Mouse (Mus musculus) midbrain, embryonic 11.5 days (tissue): Measurements from ENCODE around the gene Itk. TPM values are rescaled to one million over a fixed set of nuclear protein-coding genes. Genes with fewer than 3 reads are reported as not detected.

Experiments
- ATAC-seq: fragments of 200-750 bp; cut with Nextera tagmentation; 2 replicates; pipeline ENCODE4 v1.8.0; 2017; ENCODE audit warnings: moderate TSS enrichment, moderate library complexity; ENCODE audit not compliant: low FRiP score
- DNase-seq: peaks from one replicate; pipeline ENCODE4 v3.0.0; 2015; ENCODE audit warnings: low spot score; ENCODE audit errors: missing footprints
- H3K27ac ChIP-seq: fragments of 300-500 bp; sonication (generic); 2 replicates; pipeline ENCODE4 v1.5.1; 2014; ENCODE audit warnings: low read depth, low read length
- H3K27me3 ChIP-seq: fragments of 300-500 bp; sonication (generic); 2 replicates; pipeline ENCODE4 v1.6.1; 2014; ENCODE audit warnings: mild to moderate bottlenecking, low read length, moderate library complexity, mixed read lengths; ENCODE audit not compliant: control insufficient read depth, insufficient read depth
- H3K36me3 ChIP-seq: fragments of 300-500 bp; sonication (generic); 2 replicates; pipeline ENCODE4 v1.6.1; 2014; ENCODE audit warnings: mild to moderate bottlenecking, low read length, moderate library complexity, mixed read lengths; ENCODE audit not compliant: control insufficient read depth, insufficient read depth
- H3K4me1 ChIP-seq: fragments of 300-500 bp; sonication (generic); 2 replicates; pipeline ENCODE4 v1.6.1; 2014; ENCODE audit warnings: low read length; ENCODE audit not compliant: control insufficient read depth, insufficient read depth
- H3K4me2 ChIP-seq: fragments of 300-500 bp; sonication (generic); 2 replicates; pipeline ENCODE4 v1.6.1; 2014; ENCODE audit warnings: mild to moderate bottlenecking, moderate library complexity
- H3K4me3 ChIP-seq: fragments of 300-500 bp; sonication (generic); 2 replicates; pipeline ENCODE4 v1.5.1; 2014; ENCODE audit warnings: low read depth, low read length
- H3K9ac ChIP-seq: fragments of 300-500 bp; sonication (generic); 2 replicates; pipeline ENCODE4 v1.6.1; 2014; ENCODE audit warnings: low read length
- H3K9me3 ChIP-seq: fragments of 300-500 bp; sonication (generic); 2 replicates; pipeline ENCODE4 v1.6.1; 2016; ENCODE audit warnings: low read length; ENCODE audit not compliant: control insufficient read depth
- WGBS: fragments of 180-500 bp; shearing (Covaris S2); extraction: QIAGEN DNeasy Blood & Tissue Kit; methylation state at CpG from one replicate; pipeline ENCODE4 v1.1.7; 2014; 5-methylcytosine and 5-hydroxymethylcytosine counted together
- polyA plus RNA-seq: library from polyadenylated mRNA; unstranded; fragments of >200 nt; fragmentation: Nextera tagmentation; extraction: Ambion mirVana; gene quantifications from 2 replicates; pipeline ENCODE4 v1.2.1, GENCODE M21; 2014

Gene Itk
- polyA plus RNA-seq, 1 experiment from 2014 or later, result not detected

- no peaks in the 10 kb centered on the region for H3K9me3 ChIP-seq
- WGBS, result 73% methylated on average over 13 of the region's 13 CpGs
- ATAC-seq (no peak), DNase-seq (no peak)
- H3K4me3 ChIP-seq, result no peak within 1 kb of the TSS
- H3K9ac ChIP-seq, result no peak within 1 kb of the TSS
- no peak within 1 kb of the TSS for H3K4me2 ChIP-seq
- H3K36me3 ChIP-seq, result no peaks in the 10 kb centered on the region
- H3K27ac ChIP-seq, result no peak within 1 kb of the TSS
- H3K27me3 ChIP-seq, result no peaks in the 10 kb centered on the region
- H3K4me1 ChIP-seq, result no peaks in the 10 kb centered on the region
Observed at GRCm38 (mm10) chr11:46396167-46396859, 7.0 kb upstream of the Itk start, which contains the start of gene Fam71b. Fam71b (plus strand) TSS chr11:46396559.

- Histone ChIP-seq H3K9me3 (no peaks in the 10 kb centered on the region), H3K9ac (no peak overlapping the region), H3K4me1 (no peaks in the 10 kb centered on the region), H3K4me2 (no peak overlapping the region), H3K27ac (no peak overlapping the region), H3K4me3 (no peak overlapping the region), H3K36me3 (no peaks in the 10 kb centered on the region), H3K27me3 (no peaks in the 10 kb centered on the region)
- ATAC-seq (no peak), DNase-seq (no peak)
- WGBS, result 90% methylated on average over 2 of the region's 2 CpGs
Observed at GRCm38 (mm10) chr11:46395698-46396097, 6.4 kb upstream of the Itk start.

GRCm38 (mm10) chr11:46395088-46395487 is 5.8 kb upstream of the Itk start:
- no peaks in the 10 kb centered on the region for H3K4me1 ChIP-seq
- no peak overlapping the region for H3K4me3 ChIP-seq
- ATAC-seq, result no peak
- no peak for DNase-seq
- no peaks in the 10 kb centered on the region for H3K27me3 ChIP-seq
- no peak overlapping the region for H3K4me2 ChIP-seq
- H3K36me3 ChIP-seq, result no peaks in the 10 kb centered on the region
- H3K9ac ChIP-seq, result no peak overlapping the region
- no peaks in the 10 kb centered on the region for H3K9me3 ChIP-seq
- 89% methylated on average over 2 of the region's 2 CpGs for WGBS
- H3K27ac ChIP-seq, result no peak overlapping the region

GRCm38 (mm10) chr11:46393413-46393812 is 4.1 kb upstream of the Itk start:
- ATAC-seq (no peak), DNase-seq (no peak)
- Histone ChIP-seq H3K4me2 (no peak overlapping the region), H3K9me3 (no peaks in the 10 kb centered on the region), H3K9ac (no peak overlapping the region), H3K27me3 (no peaks in the 10 kb centered on the region), H3K4me3 (no peak overlapping the region), H3K4me1 (no peaks in the 10 kb centered on the region), H3K27ac (no peak overlapping the region), H3K36me3 (no peaks in the 10 kb centered on the region)
- WGBS, result 84% methylated on average over 4 of the region's 4 CpGs

DNA sequence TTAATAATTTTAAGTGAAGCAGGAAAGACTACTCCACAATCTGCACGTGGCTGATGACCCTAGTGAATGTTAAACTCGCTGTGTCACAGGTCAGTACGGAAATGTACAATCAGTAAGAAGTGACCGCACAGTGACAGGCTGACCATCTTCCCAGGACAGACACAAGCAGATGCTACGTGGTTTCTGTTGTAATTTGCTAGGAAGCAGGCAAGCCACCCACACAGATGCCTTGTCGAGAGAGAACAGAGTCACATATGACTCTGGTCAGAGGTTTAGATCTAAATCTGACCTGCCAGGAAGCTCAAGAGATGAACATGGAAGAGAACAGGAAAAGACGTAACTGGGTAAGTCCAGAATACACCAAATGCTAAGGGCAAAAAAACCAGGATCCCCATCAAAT is 3.6 kb upstream of the Itk start:
- WGBS, result 85% methylated on average over 7 of the region's 7 CpGs
- no peaks in the 10 kb centered on the region for H3K9me3 ChIP-seq

DNA sequence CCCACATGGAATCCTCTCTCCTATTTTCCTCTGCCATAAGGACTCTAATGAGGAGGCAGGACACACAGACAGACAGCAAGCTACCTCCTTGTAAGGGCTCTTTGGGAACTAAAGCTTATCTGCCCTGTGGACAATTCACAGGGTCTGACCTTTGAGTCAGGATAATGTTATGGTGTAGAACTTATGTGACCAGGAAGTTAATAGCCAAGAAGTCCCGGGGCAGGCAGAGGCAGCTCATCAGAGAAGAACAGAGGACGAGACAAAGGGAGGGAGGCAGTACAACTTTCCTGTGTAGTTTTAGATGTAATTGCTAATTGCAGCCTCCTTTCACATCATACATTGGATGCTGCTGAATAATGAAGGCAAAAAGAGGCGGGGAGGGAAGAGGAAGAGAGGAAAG is 1.3 kb upstream of the Itk start:
- H3K4me3 ChIP-seq, result no peak overlapping the region
- ATAC-seq (no peak), DNase-seq (no peak)
- no peaks in the 10 kb centered on the region for H3K36me3 ChIP-seq
- 60% methylated on average over 3 of the region's 3 CpGs for WGBS
- no peaks in the 10 kb centered on the region for H3K27me3 ChIP-seq
- no peak overlapping the region for H3K27ac ChIP-seq
- no peak overlapping the region for H3K9ac ChIP-seq
- H3K9me3 ChIP-seq, result no peaks in the 10 kb centered on the region
- H3K4me2 ChIP-seq, result no peak overlapping the region
- no peaks in the 10 kb centered on the region for H3K4me1 ChIP-seq

More for the DNA sequence above, 3.6 kb upstream of the Itk start:
- H3K4me1 ChIP-seq, result no peaks in the 10 kb centered on the region
- H3K4me3 ChIP-seq, result no peak overlapping the region
- DNase-seq, result no peak
- H3K9ac ChIP-seq, result no peak overlapping the region
- no peak overlapping the region for H3K4me2 ChIP-seq
- H3K27ac ChIP-seq, result no peak overlapping the region
- no peak for ATAC-seq
- no peaks in the 10 kb centered on the region for H3K27me3 ChIP-seq
- no peaks in the 10 kb centered on the region for H3K36me3 ChIP-seq

DNA sequence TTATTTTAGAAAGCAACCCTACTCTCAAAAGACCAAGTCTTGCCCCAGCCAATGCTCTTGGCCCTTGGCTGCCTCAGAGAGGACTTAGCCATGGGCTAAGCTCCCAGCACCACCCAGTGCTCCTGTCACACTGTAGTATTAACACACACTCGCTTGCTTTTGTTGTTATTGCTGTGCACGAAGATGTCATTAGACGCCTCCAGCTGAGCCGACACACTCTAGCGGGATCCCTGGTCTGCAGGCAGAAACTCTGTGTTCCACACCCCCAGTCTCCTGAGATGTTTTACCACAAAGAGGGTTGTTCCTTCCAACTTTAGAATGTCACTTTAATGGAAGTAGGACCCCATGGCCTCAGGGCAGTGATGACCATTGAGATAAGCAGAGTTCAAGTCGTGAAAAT is 877 bp downstream of the Itk start:
- H3K4me1 ChIP-seq, result no peaks in the 10 kb centered on the region
- 81% methylated on average over 6 of the region's 6 CpGs for WGBS

GRCm38 (mm10) chr11:46387061-46387460 is 2.3 kb downstream of the Itk start:
- ATAC-seq (no peak), DNase-seq (no peak)
- Histone ChIP-seq H3K36me3 (no peaks in the 10 kb centered on the region), H3K4me1 (no peaks in the 10 kb centered on the region), H3K4me2 (no peak overlapping the region), H3K4me3 (no peak overlapping the region), H3K27ac (no peak overlapping the region), H3K27me3 (no peaks in the 10 kb centered on the region), H3K9ac (no peak overlapping the region), H3K9me3 (no peaks in the 10 kb centered on the region)
- 89% methylated on average over 8 of the region's 8 CpGs for WGBS

More for the DNA sequence above, 877 bp downstream of the Itk start:
- no peak overlapping the region for H3K9ac ChIP-seq
- H3K27me3 ChIP-seq, result no peaks in the 10 kb centered on the region
- H3K36me3 ChIP-seq, result no peaks in the 10 kb centered on the region
- no peak overlapping the region for H3K4me2 ChIP-seq
- H3K9me3 ChIP-seq, result no peaks in the 10 kb centered on the region
- no peak overlapping the region for H3K27ac ChIP-seq
- H3K4me3 ChIP-seq, result no peak overlapping the region
- DNase-seq (no peak), ATAC-seq (no peak)

GRCm38 (mm10) chr11:46386556-46386955 is 2.8 kb downstream of the Itk start:
- DNase-seq (no peak), ATAC-seq (no peak)
- H3K36me3 ChIP-seq, result no peaks in the 10 kb centered on the region
- H3K4me3 ChIP-seq, result no peak overlapping the region
- no peaks in the 10 kb centered on the region for H3K4me1 ChIP-seq
- no peak overlapping the region for H3K9ac ChIP-seq
- H3K4me2 ChIP-seq, result no peak overlapping the region
- WGBS, result 90% methylated on average over 8 of the region's 8 CpGs
- no peak overlapping the region for H3K27ac ChIP-seq
- no peaks in the 10 kb centered on the region for H3K27me3 ChIP-seq
- H3K9me3 ChIP-seq, result no peaks in the 10 kb centered on the region
